Mouse (Mus musculus) liver, adult 2 months (tissue): ENCODE data around the gene Tmbim1.

Experiments used
- CTCF ChIP-seq: fragments of 200-500 bp; IDR thresholded peaks from 2 replicates; pipeline ENCODE4 v1.5.1; 2011; ENCODE audit warnings: low read depth, low read length, control low read depth
- POLR2A ChIP-seq: fragments of 200-500 bp; IDR thresholded peaks from 2 replicates; pipeline ENCODE4 v1.6.1; 2011; ENCODE audit warnings: low read length, control low read depth; ENCODE audit not compliant: insufficient read depth; ENCODE audit errors: extremely low read depth

DNA sequence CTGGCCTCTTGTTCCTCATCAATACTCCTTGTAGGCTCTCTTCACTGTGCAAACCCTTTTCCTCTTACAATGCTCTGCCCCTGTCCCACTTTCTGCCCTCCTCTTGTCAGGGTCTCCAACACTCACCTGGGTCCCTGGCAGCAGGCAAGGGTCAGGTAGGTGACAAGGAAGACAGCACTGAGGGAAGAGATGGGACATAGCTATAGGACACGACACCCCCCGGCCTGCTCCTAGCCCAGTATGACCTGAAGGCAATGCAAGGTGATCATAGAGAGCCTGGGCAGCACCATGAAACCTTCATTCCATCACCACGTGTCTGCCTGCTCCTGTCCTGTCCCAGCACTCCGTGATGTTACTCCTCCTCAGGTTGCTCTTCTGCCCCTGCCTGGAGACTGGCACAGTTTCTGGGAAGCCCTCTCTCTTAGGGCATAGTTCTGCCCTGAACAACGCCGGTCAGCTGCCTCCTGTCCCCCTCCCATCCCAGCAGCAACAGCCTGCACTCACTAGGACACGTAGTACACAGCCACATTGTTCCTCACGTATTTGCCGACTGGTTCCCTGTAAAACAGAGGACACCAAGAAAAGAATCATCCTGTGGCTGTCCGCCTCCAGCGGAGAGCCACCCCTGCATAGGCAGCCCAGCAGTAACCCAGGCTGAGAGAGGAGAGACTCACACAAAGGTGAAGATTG, 12.9 kb downstream of the Tmbim1 start:
- TF ChIP-seq POLR2A (no peak), CTCF (no peak)
